Mouse (Mus musculus): ENCODE measurements around the gene Dlst.

Dlst gene

GRCm38 (mm10) chr12:85153011-85153410 lies 42.4 kb downstream of the Dlst start:
- DNase-seq, result no peak

- DNase-seq, result no peak
Observed at GRCm38 (mm10) chr12:85156324-85156723, 45.7 kb downstream of the Dlst start.

- no peak for DNase-seq
Observed at GRCm38 (mm10) chr12:85157797-85158460, 47.3 kb downstream of the Dlst start.

GRCm38 (mm10) chr12:85158801-85159200 lies 48.2 kb downstream of the Dlst start:
- no peak for DNase-seq

GRCm38 (mm10) chr12:85159592-85159991 lies 49.0 kb downstream of the Dlst start:
- DNase-seq, result no peak

- no peak for DNase-seq
Observed at GRCm38 (mm10) chr12:85164996-85165395, 54.4 kb downstream of the Dlst start.

- no peak for DNase-seq
Observed at GRCm38 (mm10) chr12:85166631-85167030, 56.0 kb downstream of the Dlst start.

GRCm38 (mm10) chr12:85169117-85169858 lies 58.7 kb downstream of the Dlst start:
- peak; percentile 92 for DNase-seq

- DNase-seq, result no peak
Observed at GRCm38 (mm10) chr12:85169877-85170276, 59.2 kb downstream of the Dlst start.

GRCm38 (mm10) chr12:85170284-85170947 lies 59.8 kb downstream of the Dlst start:
- no peak for DNase-seq

GRCm38 (mm10) chr12:85170948-85171307 lies 60.3 kb downstream of the Dlst start:
- DNase-seq, result no peak

GRCm38 (mm10) chr12:85174016-85174415 lies 63.4 kb downstream of the Dlst start:
- peak; percentile 46 for DNase-seq

GRCm38 (mm10) chr12:85175087-85175675 lies 64.5 kb downstream of the Dlst start:
- DNase-seq, result peak; percentile 57

- peak; percentile 64 for DNase-seq
Observed at GRCm38 (mm10) chr12:85175926-85176845, 65.6 kb downstream of the Dlst start.

- DNase-seq, result peak; percentile 71
Observed at GRCm38 (mm10) chr12:85176846-85177523, 66.4 kb downstream of the Dlst start.

GRCm38 (mm10) chr12:85177740-85178239 lies 67.2 kb downstream of the Dlst start, which contains the start of gene Pgf:
Gene Pgf (minus strand): TSS chr12:85177790.
- no peak for DNase-seq

GRCm38 (mm10) chr12:85178294-85178693 lies 67.7 kb downstream of the Dlst start:
- no peak for DNase-seq

GRCm38 (mm10) chr12:85181475-85182344 lies 71.1 kb downstream of the Dlst start:
- peak; percentile 52 for DNase-seq

GRCm38 (mm10) chr12:85182345-85182643 lies 71.7 kb downstream of the Dlst start:
- DNase-seq, result no peak

- DNase-seq, result no peak
Observed at GRCm38 (mm10) chr12:85182898-85183297, 72.3 kb downstream of the Dlst start.

- DNase-seq, result peak; percentile 67
Observed at GRCm38 (mm10) chr12:85184118-85184517, 73.5 kb downstream of the Dlst start.
